Mouse (Mus musculus) hindbrain, embryonic 16.5 days (tissue): ENCODE results near the gene Dnase1l3. TPM values are rescaled to one million over a fixed set of nuclear protein-coding genes. Genes with fewer than 3 reads are reported as not detected.

ENCODE experiments used
- ATAC-seq: fragments of 200-750 bp; cut with Nextera tagmentation; 2 replicates; pipeline ENCODE4 v1.8.0; 2017; ENCODE audit warnings: moderate TSS enrichment, moderate library complexity
- H3K27ac ChIP-seq: fragments of 300-500 bp; sonication (generic); 2 replicates; pipeline ENCODE4 v1.5.1; 2014; ENCODE audit warnings: low read depth, mild to moderate bottlenecking, control low read depth, low read length, moderate library complexity
- H3K27me3 ChIP-seq: fragments of 300-500 bp; sonication (generic); replicated peaks from 2 replicates; pipeline ENCODE4 v1.6.1; 2014; ENCODE audit warnings: low read length; ENCODE audit not compliant: control insufficient read depth, insufficient read depth
- H3K36me3 ChIP-seq: fragments of 300-500 bp; sonication (generic); 2 replicates; pipeline ENCODE4 v1.6.1; 2014; ENCODE audit warnings: mild to moderate bottlenecking, low read length, moderate library complexity, mixed read lengths; ENCODE audit not compliant: control insufficient read depth, insufficient read depth
- H3K4me1 ChIP-seq: fragments of 300-500 bp; sonication (generic); 2 replicates; pipeline ENCODE4 v1.6.1; 2014; ENCODE audit warnings: low read depth, low read length; ENCODE audit not compliant: control insufficient read depth, insufficient read depth
- H3K4me2 ChIP-seq: fragments of 300-500 bp; sonication (generic); 2 replicates; pipeline ENCODE4 v1.6.1; 2014; ENCODE audit warnings: mild to moderate bottlenecking, low read length, control low read depth, moderate library complexity
- H3K4me3 ChIP-seq: fragments of 300-500 bp; sonication (generic); 2 replicates; pipeline ENCODE4 v1.5.1; 2014; ENCODE audit warnings: mild to moderate bottlenecking, low read length, control low read depth, moderate library complexity
- H3K9ac ChIP-seq: fragments of 300-500 bp; sonication (generic); 2 replicates; pipeline ENCODE4 v1.6.1; 2014; ENCODE audit warnings: low read depth, mild to moderate bottlenecking, control low read depth, low read length, moderate library complexity
- H3K9me3 ChIP-seq: fragments of 300-500 bp; sonication (generic); 2 replicates; pipeline ENCODE4 v1.6.1; 2014; ENCODE audit warnings: mild to moderate bottlenecking, low read length, moderate library complexity; ENCODE audit not compliant: control insufficient read depth
- WGBS: fragments of 180-500 bp; shearing (Covaris S2); extraction: QIAGEN DNeasy Blood & Tissue Kit; methylation state at CpG from one replicate; pipeline ENCODE4 v1.1.7; 2014; 5-methylcytosine and 5-hydroxymethylcytosine counted together
- polyA plus RNA-seq: library from polyadenylated mRNA; unstranded; fragments of >200 nt; fragmentation: Nextera tagmentation; extraction: Ambion mirVana; gene quantifications from 2 replicates; pipeline ENCODE4 v1.2.1, GENCODE M21; 2015

Dnase1l3 gene
- polyA plus RNA-seq, 1 experiment from 2014 or later, result 0.08 TPM

DNA sequence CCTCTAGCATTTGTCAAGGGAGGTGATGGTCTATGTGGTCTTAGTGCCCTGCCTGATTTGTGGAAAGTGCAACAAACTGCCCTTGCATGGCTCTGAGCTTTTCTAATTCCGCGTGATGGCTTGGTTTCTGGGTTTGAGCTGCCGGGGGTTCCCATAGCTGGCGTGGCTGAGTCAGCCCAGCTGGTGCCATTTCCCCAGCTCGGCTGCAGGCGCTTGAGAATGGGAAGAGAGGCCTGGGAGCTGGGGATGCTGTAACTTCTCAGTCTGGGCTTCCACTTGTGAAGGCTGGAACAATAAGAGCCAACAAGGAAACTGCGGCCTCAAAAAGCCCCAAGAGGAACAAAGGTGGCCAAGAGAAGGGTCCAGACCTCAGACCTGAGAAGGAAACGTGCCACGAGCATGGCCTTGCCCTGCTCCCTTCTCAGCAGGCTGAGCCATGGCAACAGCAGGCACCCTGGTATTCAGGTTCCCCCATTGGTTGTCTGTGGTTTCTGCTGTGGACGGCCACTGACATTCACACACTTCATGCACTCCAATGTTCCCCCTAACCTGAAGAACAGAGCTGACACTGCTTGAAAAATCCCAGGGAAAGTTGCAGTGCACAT is 22.4 kb downstream of the Dnase1l3 start:
- no peak for ATAC-seq
- H3K9ac ChIP-seq, result no peak overlapping the region
- H3K9me3 ChIP-seq, result no peaks in the 10 kb centered on the region
- H3K27me3 ChIP-seq, result no peaks in the 10 kb centered on the region
- no peaks in the 10 kb centered on the region for H3K36me3 ChIP-seq
- no peak overlapping the region for H3K4me2 ChIP-seq
- no peak overlapping the region for H3K4me3 ChIP-seq
- no peak overlapping the region for H3K27ac ChIP-seq
- WGBS, result 54% methylated on average over 10 of the region's 10 CpGs
- no peaks in the 10 kb centered on the region for H3K4me1 ChIP-seq

DNA sequence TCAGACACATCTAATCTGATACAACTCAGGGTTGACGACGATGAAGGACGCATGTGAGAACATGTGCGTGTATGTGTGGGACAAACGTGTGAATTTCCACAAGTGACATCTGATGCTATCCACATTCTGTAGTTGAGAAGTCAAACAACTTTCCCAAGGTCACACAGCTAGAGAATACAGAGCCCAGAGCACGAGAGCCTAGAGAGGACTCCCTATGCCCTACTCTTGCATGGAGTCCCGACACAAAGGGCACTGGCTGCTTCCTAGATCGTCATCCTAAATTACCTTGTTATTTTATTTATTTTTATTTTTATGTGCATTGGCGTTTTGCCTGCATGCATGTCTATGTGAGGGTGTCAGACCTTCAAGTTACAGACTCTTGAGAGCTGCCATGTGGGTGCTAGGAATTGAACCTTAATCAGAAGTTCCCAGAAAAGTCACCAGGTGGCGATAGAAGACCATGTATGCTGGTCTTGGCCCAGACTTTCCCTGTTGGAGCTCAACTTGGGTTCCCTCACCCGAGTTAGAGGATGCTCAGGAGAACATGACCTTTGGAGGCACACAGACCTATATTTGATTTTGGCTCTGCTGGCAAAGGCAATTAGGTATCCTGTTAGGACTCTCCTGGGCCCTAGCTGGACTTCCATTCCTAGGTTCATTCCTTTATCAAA is 30.0 kb downstream of the Dnase1l3 start:
- Histone ChIP-seq H3K4me3 (no peak overlapping the region), H3K9ac (no peak overlapping the region), H3K27ac (no peak overlapping the region), H3K4me2 (no peak overlapping the region), H3K36me3 (no peaks in the 10 kb centered on the region), H3K4me1 (no peaks in the 10 kb centered on the region), H3K9me3 (no peaks in the 10 kb centered on the region), H3K27me3 (0 out of 2 replicates have a peak, but pooled peaks cover 2% of the 10 kb centered on the region)
- peak; percentile 81 for ATAC-seq
- WGBS, result 57% methylated on average over 11 of the region's 11 CpGs

DNA sequence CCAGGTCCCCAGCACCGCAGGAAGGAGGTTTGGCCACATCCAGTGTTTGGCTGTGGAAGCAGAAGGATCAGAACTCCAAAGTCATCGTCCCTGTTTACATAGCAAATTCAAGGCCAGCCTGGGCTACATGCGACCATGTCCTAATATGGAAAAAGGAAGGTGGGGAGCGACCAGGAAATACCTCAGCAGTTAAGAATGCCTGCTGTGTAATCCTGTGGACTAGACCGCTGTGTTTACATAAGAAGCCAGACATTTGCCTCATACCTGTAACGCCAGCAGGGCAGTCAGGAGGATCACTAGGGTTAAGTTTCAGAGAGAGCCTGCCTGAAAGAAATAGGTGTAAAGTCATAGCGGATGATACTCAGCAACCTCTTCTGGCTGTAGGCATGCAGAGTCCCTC is 31.2 kb downstream of the Dnase1l3 start:
- H3K36me3 ChIP-seq, result no peaks in the 10 kb centered on the region
- no peak for ATAC-seq
- no peaks in the 10 kb centered on the region for H3K4me1 ChIP-seq
- no peak overlapping the region for H3K4me3 ChIP-seq
- H3K27me3 ChIP-seq, result 0 out of 2 replicates have a peak, but pooled peaks cover 2% of the 10 kb centered on the region
- H3K9me3 ChIP-seq, result no peaks in the 10 kb centered on the region
- H3K27ac ChIP-seq, result no peak overlapping the region
- no peak overlapping the region for H3K9ac ChIP-seq
- WGBS, result 67% methylated on average over 7 of the region's 7 CpGs
- no peak overlapping the region for H3K4me2 ChIP-seq

DNA sequence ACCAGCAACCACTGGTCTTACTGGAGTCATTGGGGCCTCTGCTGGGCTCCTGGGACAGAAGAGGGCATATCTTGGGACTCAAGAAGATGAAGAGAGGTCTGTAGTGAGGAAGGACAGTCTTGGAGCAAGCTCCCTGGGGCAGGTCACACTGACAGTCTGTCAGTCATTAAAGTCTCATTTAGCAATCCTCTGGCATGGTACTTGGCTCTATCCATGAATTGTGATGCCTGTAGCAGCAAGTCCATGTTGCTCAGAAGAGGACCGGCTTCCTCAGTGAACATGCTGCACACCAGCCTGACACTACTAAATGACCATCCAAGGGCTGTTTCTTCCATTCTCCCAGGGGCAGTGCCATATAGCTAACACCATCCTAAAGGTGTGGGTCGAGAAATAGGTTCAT is 31.7 kb downstream of the Dnase1l3 start:
- 89% methylated on average over 2 of the region's 2 CpGs for WGBS
- H3K9ac ChIP-seq, result no peak overlapping the region
- H3K4me2 ChIP-seq, result no peak overlapping the region
- 0 out of 2 replicates have a peak, but pooled peaks cover 2% of the 10 kb centered on the region for H3K27me3 ChIP-seq
- no peaks in the 10 kb centered on the region for H3K9me3 ChIP-seq
- no peak overlapping the region for H3K27ac ChIP-seq
- no peaks in the 10 kb centered on the region for H3K36me3 ChIP-seq
- H3K4me1 ChIP-seq, result no peaks in the 10 kb centered on the region
- no peak overlapping the region for H3K4me3 ChIP-seq
- no peak for ATAC-seq

DNA sequence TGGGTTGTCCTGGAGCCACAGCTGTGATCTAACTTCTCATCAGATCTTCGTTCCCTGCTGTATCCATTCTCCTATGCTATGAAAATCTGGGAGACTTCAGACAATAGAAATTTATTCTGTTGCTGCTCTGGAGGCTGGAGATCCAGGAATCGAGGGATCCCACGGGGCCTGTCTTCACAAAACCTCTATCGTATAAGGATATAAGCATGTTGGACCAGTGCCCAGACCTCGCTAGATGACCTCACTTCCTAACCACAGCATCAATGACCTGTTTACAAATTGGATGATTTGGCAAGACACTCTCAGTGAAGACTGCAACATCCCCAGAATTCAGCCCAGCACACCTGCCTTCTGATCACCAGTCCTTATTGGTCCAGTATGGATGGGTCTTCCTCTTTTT is 32.7 kb downstream of the Dnase1l3 start:
- no peak overlapping the region for H3K27ac ChIP-seq
- no peak overlapping the region for H3K9ac ChIP-seq
- H3K4me3 ChIP-seq, result no peak overlapping the region
- ATAC-seq, result no peak
- no peak overlapping the region for H3K4me2 ChIP-seq
- H3K36me3 ChIP-seq, result no peaks in the 10 kb centered on the region
- no peaks in the 10 kb centered on the region for H3K4me1 ChIP-seq
- no peaks in the 10 kb centered on the region for H3K9me3 ChIP-seq
- H3K27me3 ChIP-seq, result 0 out of 2 replicates have a peak, but pooled peaks cover 2% of the 10 kb centered on the region
- 40% methylated on average over 5 of the region's 5 CpGs for WGBS

DNA sequence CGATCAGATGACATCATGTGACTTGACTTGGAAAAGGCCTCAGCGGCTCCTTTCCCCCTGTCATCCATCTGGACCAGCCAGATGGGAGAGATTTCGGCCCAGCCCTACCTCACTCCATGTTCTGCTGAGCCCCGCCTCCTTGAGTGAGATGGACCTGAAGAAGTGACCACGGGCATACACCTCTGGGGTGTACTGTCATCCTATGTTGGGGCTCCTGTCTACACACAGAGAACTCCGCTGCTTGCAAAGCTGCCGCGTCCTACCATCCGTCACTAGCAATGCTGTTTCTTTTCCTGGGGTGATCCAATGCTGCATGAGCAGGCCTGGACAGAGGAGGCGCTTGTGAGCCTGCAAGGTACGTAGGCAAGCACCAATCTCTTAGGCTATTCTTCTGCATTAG is 33.8 kb downstream of the Dnase1l3 start:
- H3K36me3 ChIP-seq, result no peaks in the 10 kb centered on the region
- WGBS, result 52% methylated on average over 11 of the region's 11 CpGs
- ATAC-seq, result peak; percentile 40; the same call in 1 of the 2 replicates
- 0 out of 2 replicates have a peak, but pooled peaks cover 2% of the 10 kb centered on the region for H3K27me3 ChIP-seq
- no peak overlapping the region for H3K27ac ChIP-seq
- H3K9me3 ChIP-seq, result no peaks in the 10 kb centered on the region
- H3K4me1 ChIP-seq, result no peaks in the 10 kb centered on the region
- H3K4me2 ChIP-seq, result no peak overlapping the region
- H3K9ac ChIP-seq, result no peak overlapping the region
- H3K4me3 ChIP-seq, result no peak overlapping the region

DNA sequence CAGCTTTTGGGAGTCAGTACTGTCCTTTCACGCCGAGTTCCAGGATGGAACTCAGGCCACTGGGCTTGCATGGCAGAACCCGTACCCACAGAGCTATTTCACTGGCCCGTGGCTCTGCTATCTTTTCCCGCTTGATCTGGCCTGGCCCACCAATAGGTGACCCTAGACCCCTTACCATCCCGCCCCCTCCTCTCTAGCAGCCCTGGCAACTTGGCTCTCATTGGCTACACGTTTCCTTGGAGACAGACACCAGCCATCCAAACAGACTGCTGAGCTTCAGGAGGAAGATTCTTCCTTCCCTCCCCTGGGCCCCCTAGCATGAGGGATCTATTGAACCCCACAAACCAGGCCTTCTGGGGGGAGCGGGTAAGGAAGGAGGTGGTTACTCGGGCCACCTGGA is 37.3 kb downstream of the Dnase1l3 start, which contains the start of gene Gm45521:
Gene Gm45521, plus strand, starts transcription at position 240 of the 400 bp plus-strand sequence.
- no peaks in the 10 kb centered on the region for H3K36me3 ChIP-seq
- 47% methylated on average over 9 of the region's 9 CpGs for WGBS
- no peak within 1 kb of the TSS for H3K27ac ChIP-seq
- no peaks in the 10 kb centered on the region for H3K9me3 ChIP-seq
- H3K4me1 ChIP-seq, result no peaks in the 10 kb centered on the region
- peak; percentile 35; the same call in 1 of the 2 replicates for ATAC-seq
- no peak within 1 kb of the TSS for H3K4me2 ChIP-seq
- H3K4me3 ChIP-seq, result no peak within 1 kb of the TSS
- no peak within 1 kb of the TSS for H3K9ac ChIP-seq
- H3K27me3 ChIP-seq, result no peaks in the 10 kb centered on the region

DNA sequence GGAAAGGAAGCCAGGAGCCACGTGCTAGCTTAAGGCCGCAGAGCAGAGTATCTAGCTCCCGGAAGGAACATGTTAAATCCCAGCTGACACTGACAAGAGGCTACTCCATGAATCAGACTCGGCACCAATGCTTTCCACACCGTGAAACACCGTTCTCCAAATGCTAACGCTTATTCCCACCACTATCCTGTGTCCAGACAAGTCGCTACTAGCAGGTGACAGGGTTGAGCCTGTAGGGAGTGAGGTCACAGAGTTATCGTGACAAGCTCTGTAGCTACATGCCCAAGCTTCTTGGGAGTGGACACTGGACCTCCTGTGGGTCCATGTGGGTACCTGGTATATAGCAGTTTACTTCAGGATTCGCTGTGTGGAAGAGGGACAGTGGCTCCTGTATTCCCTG is 37.9 kb downstream of the Dnase1l3 start:
- no peak for ATAC-seq
- no peak overlapping the region for H3K9ac ChIP-seq
- no peaks in the 10 kb centered on the region for H3K4me1 ChIP-seq
- H3K9me3 ChIP-seq, result no peaks in the 10 kb centered on the region
- H3K36me3 ChIP-seq, result no peaks in the 10 kb centered on the region
- H3K4me2 ChIP-seq, result no peak overlapping the region
- no peak overlapping the region for H3K4me3 ChIP-seq
- 80% methylated on average over 10 of the region's 10 CpGs for WGBS
- no peak overlapping the region for H3K27ac ChIP-seq
- H3K27me3 ChIP-seq, result no peaks in the 10 kb centered on the region

DNA sequence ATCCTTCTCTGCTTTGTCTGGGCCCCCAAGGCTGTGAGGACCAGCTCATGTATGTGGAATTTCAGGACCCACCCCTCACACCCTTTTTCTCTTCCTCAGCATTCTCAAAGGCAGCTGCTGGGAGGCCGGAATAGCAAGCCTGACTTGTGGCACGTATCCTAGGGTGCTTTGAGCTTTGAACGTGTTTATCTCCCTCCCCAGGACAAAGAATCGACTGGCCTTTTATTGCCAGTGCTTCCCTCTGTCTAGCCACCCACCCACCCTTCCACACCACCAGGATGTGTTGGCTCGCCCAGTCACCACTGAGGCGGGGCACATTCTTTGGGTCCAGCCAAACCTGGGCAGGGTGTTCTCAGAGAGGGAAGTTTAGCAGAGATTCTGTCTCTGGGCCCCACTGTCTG is 40.3 kb downstream of the Dnase1l3 start:
- 0 out of 2 replicates have a peak, but pooled peaks have one; percentile 18 for ATAC-seq
- H3K27ac ChIP-seq, result 0 out of 2 replicates have a peak overlapping the region, but pooled peaks have one; percentile 4
- H3K9me3 ChIP-seq, result no peaks in the 10 kb centered on the region
- H3K4me2 ChIP-seq, result no peak overlapping the region
- H3K9ac ChIP-seq, result no peak overlapping the region
- peaks cover 10% of the 10 kb centered on the region for H3K36me3 ChIP-seq
- no peaks in the 10 kb centered on the region for H3K4me1 ChIP-seq
- no peak overlapping the region for H3K4me3 ChIP-seq
- 39% methylated on average over 6 of the region's 6 CpGs for WGBS
- no peaks in the 10 kb centered on the region for H3K27me3 ChIP-seq
